Mouse (Mus musculus): ENCODE results near the gene Gm20696.

Gene Gm20696

GRCm38 (mm10) chr6:99439878-99440361, 226.7 kb downstream of the Gm20696 start:
- DNase-seq (ENCODE audit: low spot score): no peak

GRCm38 (mm10) chr6:99439214-99439877, 227.3 kb downstream of the Gm20696 start:
- DNase-seq (ENCODE audit: low spot score): no peak

- DNase-seq (ENCODE audit: low spot score): no peak
Measured at GRCm38 (mm10) chr6:99436371-99436770, 230.2 kb downstream of the Gm20696 start.

GRCm38 (mm10) chr6:99435140-99435539, 231.5 kb downstream of the Gm20696 start:
- no peak for DNase-seq (ENCODE audit: low spot score)

- no peak for DNase-seq (ENCODE audit: low spot score)
Measured at GRCm38 (mm10) chr6:99433006-99433405, 233.6 kb downstream of the Gm20696 start.

- DNase-seq (ENCODE audit: low spot score): no peak
Measured at GRCm38 (mm10) chr6:99431941-99432340, 234.7 kb downstream of the Gm20696 start.

GRCm38 (mm10) chr6:99430560-99430959, 236.0 kb downstream of the Gm20696 start:
- no peak for DNase-seq (ENCODE audit: low spot score)

GRCm38 (mm10) chr6:99429378-99430131, 237.0 kb downstream of the Gm20696 start:
- DNase-seq (ENCODE audit: low spot score): no peak

GRCm38 (mm10) chr6:99428961-99429360, 237.6 kb downstream of the Gm20696 start:
- no peak for DNase-seq (ENCODE audit: low spot score)

GRCm38 (mm10) chr6:99427301-99427700, 239.3 kb downstream of the Gm20696 start:
- no peak for DNase-seq (ENCODE audit: low spot score)

GRCm38 (mm10) chr6:99425044-99425443, 241.6 kb downstream of the Gm20696 start:
- DNase-seq (ENCODE audit: low spot score): no peak

GRCm38 (mm10) chr6:99420666-99421065, 245.9 kb downstream of the Gm20696 start:
- DNase-seq (ENCODE audit: low spot score): peak; percentile 24

GRCm38 (mm10) chr6:99412598-99412997, 254.0 kb downstream of the Gm20696 start:
- DNase-seq (ENCODE audit: low spot score): no peak

GRCm38 (mm10) chr6:99409602-99410001, 257.0 kb downstream of the Gm20696 start:
- no peak for DNase-seq (ENCODE audit: low spot score)

- no peak for DNase-seq (ENCODE audit: low spot score)
Measured at GRCm38 (mm10) chr6:99408880-99409279, 257.7 kb downstream of the Gm20696 start.

- no peak for DNase-seq (ENCODE audit: low spot score)
Measured at GRCm38 (mm10) chr6:99403755-99404390, 262.7 kb downstream of the Gm20696 start.

- no peak for DNase-seq (ENCODE audit: low spot score)
Measured at GRCm38 (mm10) chr6:99402941-99403340, 263.7 kb downstream of the Gm20696 start.

GRCm38 (mm10) chr6:99402370-99402769, 264.2 kb downstream of the Gm20696 start:
- no peak for DNase-seq (ENCODE audit: low spot score)

GRCm38 (mm10) chr6:99401801-99402200, 264.8 kb downstream of the Gm20696 start:
- DNase-seq (ENCODE audit: low spot score): no peak

- DNase-seq (ENCODE audit: low spot score): no peak
Measured at GRCm38 (mm10) chr6:99401211-99401610, 265.4 kb downstream of the Gm20696 start.

GRCm38 (mm10) chr6:99395745-99396144, 270.9 kb downstream of the Gm20696 start:
- DNase-seq (ENCODE audit: low spot score): no peak

- DNase-seq (ENCODE audit: low spot score): no peak
Measured at GRCm38 (mm10) chr6:99394801-99395200, 271.8 kb downstream of the Gm20696 start.

- DNase-seq (ENCODE audit: low spot score): peak; percentile 30
Measured at GRCm38 (mm10) chr6:99392484-99392883, 274.1 kb downstream of the Gm20696 start.

Data from MN1 (cell line).